Mouse (Mus musculus) gastrocnemius, postnatal 4 days (tissue): ENCODE results near the gene Sipa1. TPM values are rescaled to one million over a fixed set of nuclear protein-coding genes. Genes with fewer than 3 reads are reported as not detected.

Experiments
- DNase-seq, 2 experiments: peaks; one replicate each; pipeline ENCODE4 v3.0.0; 2021 to 2022; ENCODE audit warnings: low spot score in 2 of 2, mixed read lengths in 2 of 2
- total RNA-seq, 2 experiments: library from RNA; stranded (reverse); gene quantifications; 2 replicates each; pipeline ENCODE4 v1.2.3; 2021

Sipa1 gene
- total RNA-seq, 2 experiments from 2014 or later: 47.7 to 52.2 TPM

GRCm38 (mm10) chr19:5647791-5648190, 15.7 kb downstream of the Sipa1 start:
- no peak for DNase-seq

- DNase-seq: no peak
Measured at GRCm38 (mm10) chr19:5646731-5647330, 16.7 kb downstream of the Sipa1 start.

GRCm38 (mm10) chr19:5645280-5645679, 18.2 kb downstream of the Sipa1 start:
- no peak for DNase-seq

GRCm38 (mm10) chr19:5641641-5642040, 21.9 kb downstream of the Sipa1 start:
- no peak for DNase-seq

GRCm38 (mm10) chr19:5641021-5641420, 22.5 kb downstream of the Sipa1 start:
- DNase-seq: no peak

- DNase-seq: no peak
Measured at GRCm38 (mm10) chr19:5640339-5640738, 23.2 kb downstream of the Sipa1 start.

GRCm38 (mm10) chr19:5638416-5639005, 25.0 kb downstream of the Sipa1 start:
- DNase-seq: no peak

- DNase-seq: peak; percentile 82 to 90
Measured at GRCm38 (mm10) chr19:5637069-5638047, 26.1 kb downstream of the Sipa1 start, which contains the start of gene Rela. Rela (plus strand) TSS chr19:5637483.

GRCm38 (mm10) chr19:5636571-5637041, 26.9 kb downstream of the Sipa1 start:
- DNase-seq: no peak

- DNase-seq: no peak
Measured at GRCm38 (mm10) chr19:5636036-5636570, 27.4 kb downstream of the Sipa1 start.

- DNase-seq: no peak
Measured at GRCm38 (mm10) chr19:5632120-5632519, 31.4 kb downstream of the Sipa1 start.

- DNase-seq: no peak
Measured at GRCm38 (mm10) chr19:5629907-5630306, 33.6 kb downstream of the Sipa1 start.

- no peak for DNase-seq
Measured at GRCm38 (mm10) chr19:5625311-5625710, 38.2 kb downstream of the Sipa1 start.

- no peak for DNase-seq
Measured at GRCm38 (mm10) chr19:5621884-5622283, 41.6 kb downstream of the Sipa1 start.

GRCm38 (mm10) chr19:5620007-5620406, 43.5 kb downstream of the Sipa1 start:
- DNase-seq: no peak

- DNase-seq: no peak
Measured at GRCm38 (mm10) chr19:5614953-5615352, 48.6 kb downstream of the Sipa1 start.

GRCm38 (mm10) chr19:5612762-5613411, 50.6 kb downstream of the Sipa1 start:
- no peak for DNase-seq

GRCm38 (mm10) chr19:5611973-5612372, 51.5 kb downstream of the Sipa1 start:
- no peak for DNase-seq

- peak; percentile 79 to 91 for DNase-seq
Measured at GRCm38 (mm10) chr19:5609547-5610404, 53.7 kb downstream of the Sipa1 start, which contains the start of gene Kat5. Kat5 (minus strand) TSS chr19:5610237.

- no peak for DNase-seq
Measured at GRCm38 (mm10) chr19:5609171-5609546, 54.3 kb downstream of the Sipa1 start.
